Mouse (Mus musculus): Measurements from ENCODE around the gene Gca.

DNA sequence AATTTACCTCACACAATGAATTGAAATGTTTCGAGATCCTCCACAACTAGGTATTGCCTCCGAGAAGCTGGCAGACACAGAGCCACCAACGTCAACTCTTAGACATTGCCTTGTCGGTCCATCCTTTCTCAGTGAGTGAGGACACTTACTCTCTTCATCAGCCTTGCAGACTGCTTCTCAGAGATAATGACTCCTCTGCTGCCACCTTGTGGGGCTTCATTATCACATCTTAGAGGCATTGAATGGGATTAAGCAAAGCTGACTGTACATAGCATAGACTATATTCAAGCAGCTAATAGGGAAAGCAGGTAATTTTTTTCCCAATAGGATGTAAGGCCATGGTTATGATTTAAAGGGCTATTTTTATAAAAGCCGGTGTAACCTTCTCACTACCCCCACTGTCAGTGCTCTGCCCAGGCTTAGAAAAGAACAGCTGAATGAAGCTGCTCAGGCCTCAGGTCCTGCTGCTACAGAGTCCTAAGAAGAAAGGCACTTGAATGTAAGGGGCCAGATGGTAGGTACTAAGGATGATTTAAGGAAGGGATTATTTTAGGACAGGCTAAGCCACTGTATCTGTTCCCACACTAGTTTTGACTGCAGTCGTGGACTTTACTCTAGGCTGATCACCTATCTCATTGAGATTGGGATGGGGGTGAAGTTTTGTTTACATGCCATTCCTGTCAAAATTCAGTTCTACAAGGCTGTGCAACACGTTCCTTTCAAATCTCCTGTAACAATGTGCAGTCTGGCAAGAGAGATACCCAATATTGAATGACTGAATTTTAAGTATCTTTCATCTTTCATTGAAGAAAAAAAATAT lies 9.4 kb upstream of the Gca start:
- no peak for TF ChIP-seq POLR2A (IDR thresholded peaks at IDR 0.05; ENCODE audit: insufficient read length, low read depth)
- no peak for TF ChIP-seq SRF (IDR thresholded peaks at IDR 0.05; ENCODE audit: control insufficient read depth, insufficient read length, low read depth)
- no peak for TF ChIP-seq MAX (IDR thresholded peaks at IDR 0.05; ENCODE audit: low read depth)
- TF ChIP-seq CEBPB (IDR thresholded peaks at IDR 0.05; ENCODE audit: insufficient read depth, poor library complexity, severe bottlenecking): no peak

Measured in myocyte (in vitro differentiated cells).